Mouse (Mus musculus): ENCODE results near the gene Serpinb13.
"Not testable (repeated sequence)": the region's sequence is repeated elsewhere in the genome, so short reads cannot be mapped to it uniquely, and the experiment has no call there.

The Serpinb13 gene

DNA sequence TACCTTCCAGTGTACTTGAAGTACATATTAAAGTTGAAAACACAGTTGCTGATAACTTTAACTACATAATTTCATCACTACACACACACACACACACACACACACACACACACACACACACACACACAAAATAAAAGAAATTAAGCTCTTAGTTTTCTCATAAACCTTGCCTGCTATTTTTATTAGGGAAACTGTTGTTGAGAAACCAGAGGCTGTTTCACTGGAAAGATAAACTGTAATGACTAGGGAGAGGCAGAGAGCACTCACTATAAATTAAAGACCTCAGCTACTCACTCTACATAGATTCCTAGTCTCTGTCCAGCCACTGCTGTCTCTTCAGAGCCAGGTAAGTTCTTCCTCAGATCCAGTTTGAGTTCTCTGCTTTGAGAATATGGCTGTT, at the start of gene Serpinb13:
Serpinb13 (plus strand) TSS at position 301 of the 400 bp plus-strand sequence.
- no peak for DNase-seq

DNA sequence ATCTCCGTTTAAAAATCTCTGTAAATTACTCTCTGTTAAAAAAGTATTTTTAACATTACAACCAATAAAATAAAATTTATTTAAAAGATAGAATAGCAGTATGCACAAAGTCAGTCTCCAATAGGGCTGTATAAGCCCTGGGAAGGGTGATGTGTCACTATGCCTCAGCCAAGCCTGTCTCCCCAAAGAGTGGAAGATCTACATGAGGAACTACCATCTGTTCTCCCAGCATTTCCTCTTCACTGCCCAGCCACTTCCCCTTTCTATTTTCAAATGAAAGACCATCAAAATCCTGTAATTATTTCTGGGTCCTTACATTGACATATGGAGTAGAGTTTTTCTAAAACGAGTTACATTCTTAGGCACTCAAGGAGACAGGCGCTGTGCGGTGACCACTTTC, 48.8 kb upstream of the Serpinb13 start:
- DNase-seq: peak; percentile 2

DNA sequence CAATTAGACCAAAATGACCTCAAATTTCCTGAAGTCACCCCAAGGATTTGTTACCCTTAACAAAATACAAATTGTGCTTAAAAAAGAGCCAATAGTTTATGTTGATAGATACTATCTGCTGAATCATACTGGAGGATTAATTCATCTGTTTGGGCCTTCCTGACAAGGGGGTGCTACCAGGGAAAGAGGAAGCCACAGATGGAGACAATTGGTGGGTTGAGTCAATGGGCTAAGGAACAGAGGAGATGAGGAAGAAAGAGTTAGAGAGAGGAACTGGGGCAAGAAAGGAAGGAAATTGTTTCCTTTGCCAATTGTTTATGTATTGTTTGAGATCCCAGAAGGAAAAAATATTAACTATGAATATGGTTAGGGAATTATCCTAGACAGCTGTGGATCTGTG, 47.1 kb upstream of the Serpinb13 start:
- no peak for DNase-seq

DNA sequence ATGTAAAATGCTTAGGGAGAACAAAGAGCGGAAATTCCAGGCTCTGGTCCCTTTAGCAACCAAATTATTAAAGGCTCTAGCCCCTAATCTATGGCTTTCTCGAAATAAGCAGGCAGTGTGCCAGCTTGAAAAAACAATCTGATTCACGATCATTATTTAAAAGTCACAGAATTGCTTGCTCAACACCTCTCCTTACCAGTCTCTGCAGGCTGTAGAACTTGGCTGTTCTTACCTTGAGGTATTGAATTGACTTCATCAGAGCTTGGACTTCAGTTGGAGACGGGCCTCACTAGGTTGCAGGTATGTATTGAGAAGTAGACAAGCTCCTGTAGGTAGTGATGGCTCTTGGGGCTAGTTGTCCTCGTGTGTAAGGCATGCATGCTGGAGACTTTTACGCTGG, 46.5 kb upstream of the Serpinb13 start, which contains the start of gene Serpinb12:
Serpinb12 (plus strand) TSS at position 185 of the 400 bp plus-strand sequence.
- no peak for DNase-seq

DNA sequence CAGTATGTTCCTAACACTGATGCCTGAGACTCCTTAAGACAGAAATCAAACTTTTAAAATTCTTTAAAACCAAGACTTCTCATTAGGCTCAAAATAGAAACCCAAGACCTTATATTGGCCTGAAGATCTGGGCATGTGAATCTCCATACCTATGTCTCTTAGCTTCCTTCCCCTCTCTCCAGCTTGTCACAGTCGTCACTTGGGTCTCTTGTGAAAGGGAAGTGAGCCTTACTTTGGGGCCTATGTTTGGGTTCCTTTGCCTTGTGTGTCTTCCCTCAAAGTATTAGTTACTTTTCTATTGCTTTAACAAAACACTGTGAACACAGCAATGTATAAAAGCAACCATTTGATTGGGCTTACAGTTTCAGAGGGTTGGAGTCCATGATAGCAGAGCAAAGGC, 33.6 kb upstream of the Serpinb13 start:
- no peak for DNase-seq

DNA sequence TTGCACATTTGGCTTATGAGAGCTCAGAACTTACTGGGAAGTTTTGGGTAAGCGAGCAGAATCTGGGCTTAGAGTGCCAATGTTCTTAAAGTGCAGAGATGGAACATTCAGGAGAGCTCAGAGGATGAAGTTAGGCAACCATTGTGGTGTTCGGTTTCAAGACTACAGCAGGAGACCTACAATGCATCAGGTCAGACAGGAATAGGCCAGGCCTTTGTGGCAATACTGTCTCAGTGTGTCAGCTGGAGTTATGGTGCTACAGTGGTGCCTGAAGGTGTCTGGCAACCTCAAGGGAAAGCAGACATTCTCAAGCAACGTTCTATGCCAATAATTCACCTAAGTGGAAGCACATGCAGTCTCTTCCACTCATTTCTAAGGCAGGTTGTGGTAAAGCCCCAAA, 20.8 kb upstream of the Serpinb13 start:
- no peak for DNase-seq

DNA sequence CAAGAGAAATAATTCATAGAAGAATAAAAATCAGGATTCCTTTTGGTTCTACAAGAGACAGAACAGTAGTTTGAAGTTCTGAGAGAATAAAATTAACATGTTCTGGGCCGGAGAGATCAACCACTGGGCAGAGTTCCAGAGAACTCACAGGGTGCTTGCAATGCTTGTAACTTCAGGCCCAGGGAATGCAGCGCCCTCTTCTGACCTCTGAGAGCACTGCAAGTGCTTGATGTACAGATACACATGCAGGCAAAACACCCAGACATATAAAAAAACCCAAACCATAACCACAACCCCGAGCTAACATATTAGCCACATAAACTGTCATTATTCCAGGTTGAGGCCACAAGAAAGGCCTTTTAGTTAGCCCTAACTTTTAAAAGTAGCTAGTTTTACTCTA, 19.8 kb upstream of the Serpinb13 start:
- peak; percentile 14 for DNase-seq

DNA sequence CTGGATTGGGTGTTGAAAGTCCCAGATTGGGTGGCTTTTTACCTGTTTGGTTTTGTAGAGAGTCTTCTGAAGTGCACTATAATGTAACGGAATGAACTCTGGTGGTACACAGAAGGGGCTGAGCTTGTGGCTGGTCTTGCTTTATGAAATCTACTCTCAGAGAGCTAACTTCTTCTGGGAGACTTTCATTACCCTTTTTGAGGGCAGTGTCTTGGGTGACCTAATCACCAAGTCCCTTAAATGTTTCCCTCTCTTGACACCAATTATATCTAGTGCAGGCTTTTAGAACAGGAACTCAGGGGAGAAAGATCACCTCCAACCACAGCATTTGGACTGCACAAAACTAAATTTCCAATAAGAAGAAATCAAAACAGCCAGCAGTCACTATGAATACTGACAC, 2.3 kb downstream of the Serpinb13 start:
- no peak for DNase-seq

DNA sequence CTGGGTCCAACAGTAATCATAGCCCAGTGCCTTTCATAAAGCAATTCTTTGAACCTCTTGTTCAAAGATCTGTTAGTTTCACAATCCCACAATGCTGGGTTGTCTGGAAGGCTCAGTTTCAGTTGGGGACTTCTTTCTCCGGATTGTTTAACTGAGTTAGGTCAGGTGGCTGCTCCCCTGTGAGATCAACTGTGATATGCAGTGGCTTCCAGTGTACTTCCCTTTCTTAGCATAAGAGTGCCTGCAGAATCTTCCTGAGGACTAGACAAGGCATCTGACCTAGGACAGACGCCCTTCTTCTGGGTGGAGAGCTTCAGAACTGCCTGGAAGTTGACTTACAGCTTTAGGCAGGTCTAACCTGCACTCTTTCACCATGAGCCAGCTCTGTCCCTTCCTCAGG, 3.1 kb downstream of the Serpinb13 start:
- no peak for DNase-seq

DNA sequence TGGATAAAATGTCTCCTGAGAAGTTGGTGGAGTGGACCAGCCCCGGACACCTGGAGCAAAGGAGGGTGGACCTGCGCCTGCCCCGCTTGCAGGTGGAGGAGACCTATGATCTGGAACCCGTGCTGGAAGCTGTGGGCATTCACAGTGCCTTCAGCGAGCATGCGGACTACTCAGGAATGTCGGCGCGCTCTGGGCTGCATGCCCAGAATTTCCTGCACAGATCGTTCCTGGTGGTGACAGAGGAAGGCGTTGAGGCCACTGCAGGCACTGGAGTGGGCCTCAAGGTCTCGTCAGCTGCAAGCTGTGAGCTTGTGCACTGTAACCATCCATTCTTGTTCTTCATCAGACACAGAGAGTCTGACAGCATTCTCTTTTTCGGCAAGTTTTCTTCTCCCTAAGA, 19.6 kb downstream of the Serpinb13 start:
- no peak for DNase-seq

DNA sequence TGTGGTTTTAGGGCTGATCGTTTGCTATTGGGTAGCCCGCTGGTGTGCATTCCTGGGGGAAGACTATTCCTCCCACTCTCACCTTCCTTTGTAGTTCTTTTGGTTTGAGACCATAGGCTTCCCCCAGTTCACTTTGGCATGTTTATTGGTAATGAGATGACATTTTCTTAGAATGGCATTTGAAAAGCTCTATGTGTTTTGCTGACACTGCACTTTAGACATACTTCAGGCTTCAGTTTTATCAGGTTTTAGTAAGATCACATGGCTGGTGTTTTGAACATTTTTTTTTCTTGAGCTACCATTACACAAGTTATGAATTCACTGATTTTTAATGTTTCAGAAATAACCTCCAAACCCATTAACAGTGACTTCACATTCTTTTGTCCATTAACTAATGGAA, 21.0 kb downstream of the Serpinb13 start:
- DNase-seq: no peak

DNA sequence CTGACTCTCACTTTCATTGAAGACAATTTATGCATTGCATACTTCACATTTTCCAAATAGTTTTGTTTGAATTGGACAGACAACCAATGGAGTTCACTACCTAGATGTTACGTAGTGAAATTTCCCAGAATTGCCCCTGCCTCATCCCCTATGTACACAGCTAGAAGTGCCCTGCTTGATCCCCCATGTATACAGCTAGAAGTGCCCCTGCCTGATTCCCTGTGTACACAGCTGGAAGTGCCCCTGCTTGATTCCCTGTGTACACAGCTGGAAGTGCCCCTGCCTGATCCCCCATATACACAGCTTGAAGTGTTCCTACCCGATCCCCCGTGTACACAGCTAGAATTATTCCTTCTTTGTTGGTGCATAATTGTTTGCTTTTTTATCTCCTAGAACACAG, 25.5 kb downstream of the Serpinb13 start:
- no peak for DNase-seq

DNA sequence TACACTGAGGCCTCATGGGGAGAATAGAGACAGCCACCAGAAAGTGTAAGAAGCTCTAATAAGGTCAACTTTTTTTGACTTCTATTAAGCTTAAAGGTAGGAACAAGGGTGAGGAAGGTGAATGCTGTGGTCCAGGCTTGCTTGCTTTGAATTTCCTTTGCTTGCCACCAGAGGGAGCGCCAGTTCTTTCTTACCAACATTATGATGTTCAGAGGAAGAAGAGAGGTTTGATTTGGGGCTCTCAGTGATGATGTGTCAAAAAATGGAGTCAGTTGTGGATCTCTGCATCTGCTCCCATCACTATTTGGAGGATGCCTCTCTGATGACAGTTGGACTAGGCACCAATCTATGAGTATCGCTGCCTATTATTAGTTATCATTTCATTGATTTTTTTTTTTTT, 33.7 kb downstream of the Serpinb13 start:
- peak; percentile 7 for DNase-seq

DNA sequence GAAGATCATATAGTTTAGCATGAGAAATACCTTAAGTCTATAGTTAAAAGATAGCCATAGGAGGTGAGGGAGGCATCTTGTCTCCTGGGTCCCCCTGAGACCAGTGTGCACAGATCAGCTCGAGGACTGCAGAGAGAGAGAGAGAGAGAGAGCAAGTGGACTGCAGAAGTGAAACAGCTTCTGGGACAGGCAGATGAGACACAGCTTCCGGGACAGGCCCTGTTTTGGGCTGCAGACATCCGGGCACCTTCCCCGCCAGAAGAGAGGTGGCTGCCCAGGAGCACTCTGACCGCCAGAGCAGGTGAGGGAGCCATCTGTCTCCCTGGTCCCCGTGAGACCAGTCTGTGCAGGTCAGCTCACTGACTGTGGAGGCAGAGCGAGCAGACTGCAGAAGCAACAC, 34.4 kb downstream of the Serpinb13 start:
- DNase-seq: no peak

DNA sequence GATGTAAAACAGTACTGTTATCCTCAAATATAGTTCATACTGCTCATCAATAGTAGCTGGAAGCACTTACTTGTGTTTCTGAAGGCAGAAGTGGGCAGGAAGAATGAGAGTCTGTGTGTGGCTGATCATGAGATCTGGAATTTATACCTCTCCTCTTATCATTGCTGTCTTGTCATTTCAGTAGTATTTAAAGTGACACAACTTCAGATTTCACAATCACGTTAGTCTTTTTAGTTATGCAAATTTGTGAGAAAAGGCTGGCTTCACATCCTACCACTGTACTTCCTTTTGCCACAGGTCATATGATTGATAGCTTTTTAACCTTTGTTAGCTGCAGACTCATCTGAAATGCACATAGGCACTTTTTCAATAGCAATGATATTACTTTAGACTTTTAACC, 45.1 kb downstream of the Serpinb13 start:
- DNase-seq: no peak

DNA sequence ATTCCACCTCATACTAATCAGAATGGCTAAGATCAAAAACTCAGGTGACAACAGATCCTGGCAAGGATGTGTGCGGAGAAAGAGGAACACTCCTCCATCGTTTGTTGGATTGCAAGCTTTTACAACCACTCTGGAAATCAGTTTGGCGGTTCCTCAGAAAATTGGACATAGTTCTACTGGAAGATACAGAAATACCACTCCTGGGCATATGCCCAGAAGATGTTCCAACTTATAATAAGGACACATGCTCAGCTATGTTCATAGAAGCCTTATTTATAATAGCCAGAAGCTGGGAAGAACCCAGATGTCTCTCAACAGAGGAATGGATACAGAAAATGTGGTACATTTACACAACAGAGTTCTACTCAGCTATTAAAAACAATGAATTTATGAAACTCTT, 53.5 kb downstream of the Serpinb13 start:
- DNase-seq: not testable (repeated sequence)
